Mouse (Mus musculus) cerebellum, adult 2 months (tissue): ENCODE results near the gene Cdh23. TPM values are rescaled to one million over a fixed set of nuclear protein-coding genes. Genes with fewer than 3 reads are reported as not detected.

Experiments used
- DNase-seq, 2 experiments: peaks; one replicate each; pipeline ENCODE4 v3.0.0; 2021
- H3K27ac ChIP-seq: fragments of 200-500 bp; 2 replicates; pipeline ENCODE4 v1.5.1; 2012; ENCODE audit warnings: low read length, control low read depth, inconsistent platforms; ENCODE audit not compliant: insufficient read depth
- H3K27me3 ChIP-seq: fragments of 200-500 bp; 2 replicates; pipeline ENCODE4 v1.6.1; 2012; ENCODE audit warnings: inconsistent platforms, mild to moderate bottlenecking, low read length, moderate library complexity; ENCODE audit not compliant: control insufficient read depth, insufficient read depth
- H3K4me1 ChIP-seq: fragments of 200-500 bp; 2 replicates; pipeline ENCODE4 v1.6.1; 2011; ENCODE audit warnings: low read length; ENCODE audit not compliant: control insufficient read depth, insufficient read depth
- H3K4me3 ChIP-seq: fragments of 200-500 bp; replicated peaks from 2 replicates; pipeline ENCODE3; 2011; ENCODE audit warnings: mild to moderate bottlenecking, low read depth, low read length, control low read depth; ENCODE audit not compliant: insufficient read depth
- CTCF ChIP-seq: fragments of 200-500 bp; IDR thresholded peaks from 2 replicates; pipeline ENCODE4 v1.5.1; 2011; ENCODE audit warnings: low read depth, mild to moderate bottlenecking, control low read depth, low read length, moderate library complexity, borderline replicate concordance; ENCODE audit not compliant: insufficient read depth
- POLR2A ChIP-seq: fragments of 200-500 bp; IDR thresholded peaks from 2 replicates; pipeline ENCODE4 v1.6.1; 2011; ENCODE audit warnings: low read length, control low read depth, borderline replicate concordance; ENCODE audit not compliant: insufficient read depth
- WGBS: fragments of 180-500 bp; shearing (Covaris S2); methylation state at CpG from one replicate; pipeline ENCODE4 v1.1.7; 2018; 5-methylcytosine and 5-hydroxymethylcytosine counted together
- polyA plus RNA-seq: library from polyadenylated mRNA; depleted of rRNA; stranded (reverse); fragments of >200 nt; gene quantifications from 2 replicates; pipeline ENCODE4 v1.2.3, GENCODE M21; 2012

Gene Cdh23
- polyA plus RNA-seq, 1 experiment: 2.7 TPM

- peaks cover 2% of the 10 kb centered on the region; the same call in 1 of the 2 replicates for H3K27me3 ChIP-seq
- H3K4me1 ChIP-seq: peaks cover 3% of the 10 kb centered on the region
- H3K27ac ChIP-seq: no peak overlapping the region
- 45% methylated on average over 7 of the region's 7 CpGs for WGBS
- no peak for TF ChIP-seq POLR2A
- TF ChIP-seq CTCF: no peak
- DNase-seq: no peak
- no peak overlapping the region for H3K4me3 ChIP-seq
Observed at GRCm38 (mm10) chr10:60562946-60563345, 133.3 kb downstream of the Cdh23 start.

DNA sequence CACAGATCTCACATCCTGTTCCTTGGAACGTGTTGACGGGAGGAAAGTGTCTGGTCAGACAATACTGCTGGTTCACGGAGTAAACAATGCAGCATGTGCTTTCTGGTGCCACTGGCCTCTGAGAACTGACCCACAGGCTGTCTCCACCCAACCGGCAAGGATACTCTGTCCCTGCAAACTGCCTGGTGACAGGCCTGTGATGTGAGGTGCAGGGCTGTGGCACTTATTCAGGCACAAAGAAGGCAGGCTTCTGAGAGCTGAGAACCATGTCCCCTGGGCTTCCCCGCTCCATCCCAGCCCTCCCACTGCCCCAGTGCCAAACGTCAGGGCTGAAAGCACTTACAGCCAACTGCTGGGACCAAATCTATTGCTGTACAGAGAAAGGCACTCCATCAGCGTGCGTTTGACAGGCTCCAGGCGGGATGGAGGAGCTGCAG, 137.8 kb downstream of the Cdh23 start:
- Histone ChIP-seq H3K4me1 (no peaks in the 10 kb centered on the region; the same call in 1 of the 2 replicates), H3K4me3 (no peak overlapping the region), H3K27ac (no peak overlapping the region), H3K27me3 (peaks cover 2% of the 10 kb centered on the region; the same call in 1 of the 2 replicates)
- TF ChIP-seq CTCF: no peak
- no peak for DNase-seq
- 20% methylated on average over 9 of the region's 9 CpGs for WGBS

DNA sequence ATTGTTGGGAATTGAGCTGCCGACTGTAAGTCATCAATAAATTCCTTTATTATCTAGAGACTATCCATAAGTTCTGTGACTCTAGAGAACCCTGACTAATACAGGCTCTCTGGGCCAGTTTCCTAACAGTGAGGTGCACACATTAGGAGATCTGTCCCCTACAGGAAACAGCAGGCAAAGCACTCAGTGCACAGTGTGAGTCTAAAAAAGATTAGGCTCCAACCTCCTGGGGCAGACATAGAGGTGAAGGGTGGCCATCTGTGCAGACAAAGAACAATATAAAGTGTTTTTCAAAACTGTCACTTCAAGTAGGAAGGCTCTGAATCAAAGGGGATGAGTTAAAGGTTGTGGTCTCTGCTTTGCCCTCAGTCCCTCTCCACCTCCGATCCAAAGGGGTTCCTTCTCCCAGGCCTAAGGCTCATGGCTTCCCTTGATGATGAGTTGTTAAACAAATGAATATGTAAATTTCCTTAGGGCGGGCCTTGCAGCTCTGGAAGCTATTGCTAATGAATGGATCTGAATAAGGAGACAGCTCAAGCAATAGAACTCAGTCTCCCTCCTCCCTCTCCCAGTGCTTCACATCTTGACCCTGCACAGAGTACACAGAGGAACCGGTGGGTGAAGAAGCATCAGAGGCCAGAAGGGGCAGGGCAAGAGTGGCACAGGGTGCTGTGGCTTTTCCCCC, 143.2 kb downstream of the Cdh23 start:
- no peak overlapping the region for H3K27ac ChIP-seq
- 61% methylated on average over 4 of the region's 4 CpGs for WGBS
- no peak overlapping the region for H3K4me3 ChIP-seq
- TF ChIP-seq CTCF (no peak), POLR2A (no peak)
- no peak for DNase-seq
- H3K27me3 ChIP-seq: peaks cover 2% of the 10 kb centered on the region; the same call in 1 of the 2 replicates
- no peaks in the 10 kb centered on the region for H3K4me1 ChIP-seq

DNA sequence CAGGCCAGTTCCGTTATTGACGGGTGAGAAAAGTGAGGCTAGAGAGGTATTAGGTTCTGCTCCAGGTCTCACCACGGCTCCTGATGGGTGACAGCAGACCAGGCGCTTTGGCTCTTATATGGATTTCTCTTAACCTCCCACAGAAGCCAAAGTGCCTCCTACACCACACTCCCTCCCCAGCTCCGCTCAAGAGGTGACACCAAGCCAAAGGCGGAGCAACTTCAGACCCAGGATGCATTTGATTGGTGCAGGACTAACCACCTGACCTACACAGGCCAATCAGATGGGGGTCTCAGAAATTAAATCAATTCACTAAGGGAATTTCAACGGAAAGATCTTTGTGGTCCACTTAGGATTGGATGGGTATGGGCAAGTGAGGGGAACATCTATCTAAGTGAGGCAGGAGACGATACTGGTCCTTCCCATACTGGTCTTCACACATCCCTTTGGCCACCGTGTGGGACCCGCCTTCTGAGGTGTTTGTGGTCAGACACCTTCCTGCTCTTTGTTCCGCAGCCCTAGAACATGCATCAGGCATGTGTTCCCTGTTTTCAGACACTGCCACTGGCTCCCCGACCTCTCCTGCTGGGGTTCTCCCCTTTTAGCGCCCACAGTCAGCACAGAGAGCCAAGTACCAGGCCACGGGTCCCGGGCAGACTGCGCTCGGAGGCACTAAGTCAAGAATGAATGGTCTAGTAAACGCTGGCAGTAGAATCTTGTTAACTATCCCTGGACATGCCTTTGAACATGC, 157.0 kb downstream of the Cdh23 start:
- DNase-seq: no peak
- no peaks in the 10 kb centered on the region for H3K4me1 ChIP-seq
- no peak overlapping the region for H3K4me3 ChIP-seq
- TF ChIP-seq CTCF (no peak), POLR2A (no peak)
- H3K27ac ChIP-seq: no peak overlapping the region
- 82% methylated on average over 18 of the region's 18 CpGs for WGBS
- H3K27me3 ChIP-seq: no peaks in the 10 kb centered on the region

- no peak for TF ChIP-seq POLR2A
- TF ChIP-seq CTCF: no peak
- Histone ChIP-seq H3K27ac (no peak overlapping the region), H3K4me3 (no peak overlapping the region), H3K4me1 (no peaks in the 10 kb centered on the region), H3K27me3 (no peaks in the 10 kb centered on the region)
- no peak for DNase-seq
- 26% methylated on average over 12 of the region's 14 CpGs for WGBS
Observed at GRCm38 (mm10) chr10:60536098-60536811, 160.0 kb downstream of the Cdh23 start.

- no peak for DNase-seq
- TF ChIP-seq CTCF (no peak), POLR2A (no peak)
- WGBS: 79% methylated on average over 4 of the region's 4 CpGs
Observed at GRCm38 (mm10) chr10:60532502-60532901, 163.8 kb downstream of the Cdh23 start.

GRCm38 (mm10) chr10:60531349-60531748, 164.9 kb downstream of the Cdh23 start:
- Histone ChIP-seq H3K4me1 (no peaks in the 10 kb centered on the region), H3K27me3 (no peaks in the 10 kb centered on the region), H3K4me3 (no peak overlapping the region), H3K27ac (no peak overlapping the region)
- WGBS: 67% methylated on average over 2 of the region's 2 CpGs
- DNase-seq: peak in 1 of 2 experiments; percentile 38
- no peak for TF ChIP-seq POLR2A
- peak; percentile 68 for TF ChIP-seq CTCF

More at GRCm38 (mm10) chr10:60532502-60532901, 163.8 kb downstream of the Cdh23 start:
- no peaks in the 10 kb centered on the region for H3K4me1 ChIP-seq
- H3K27ac ChIP-seq: no peak overlapping the region
- H3K27me3 ChIP-seq: no peaks in the 10 kb centered on the region
- H3K4me3 ChIP-seq: no peak overlapping the region

DNA sequence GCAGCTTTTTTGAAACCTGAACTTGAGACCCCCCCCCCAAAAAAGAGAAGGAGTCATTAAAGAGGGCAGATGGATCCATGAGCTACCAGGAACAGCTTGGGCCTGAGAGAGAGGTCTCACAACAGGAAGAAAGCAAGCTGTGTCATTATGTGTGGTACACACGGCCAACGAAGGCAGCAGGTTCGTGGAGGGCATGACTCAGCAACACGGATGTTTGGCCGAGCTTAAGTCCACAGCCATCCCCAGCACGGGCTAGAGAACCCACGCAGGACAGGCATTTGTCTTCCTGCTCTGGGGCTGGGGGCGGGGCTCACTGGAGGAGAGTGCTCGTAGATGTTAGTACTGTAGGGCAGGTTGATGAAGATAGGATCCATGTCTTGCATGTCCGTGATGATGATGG, 165.7 kb downstream of the Cdh23 start:
- Histone ChIP-seq H3K27me3 (no peaks in the 10 kb centered on the region), H3K4me3 (no peak overlapping the region), H3K27ac (no peak overlapping the region), H3K4me1 (peaks cover 1% of the 10 kb centered on the region; the same call in 1 of the 2 replicates)
- DNase-seq: no peak
- no peak for TF ChIP-seq CTCF
- WGBS: 52% methylated on average over 10 of the region's 10 CpGs
